Mouse (Mus musculus) megakaryocyte, embryonic 14.5 days (primary cell): ENCODE results near the gene Prmt9.

ENCODE experiments used
- FLI1 ChIP-seq: IDR thresholded peaks from 2 replicates; pipeline ENCODE4 v1.6.1; 2012; ENCODE audit warnings: low read length, inconsistent platforms, mixed read lengths
- GATA1 ChIP-seq: IDR thresholded peaks from 3 replicates; pipeline ENCODE4 v1.6.1; 2012; ENCODE audit warnings: mixed read lengths, low read length, inconsistent platforms, borderline replicate concordance

- TF ChIP-seq GATA1 (no peak), FLI1 (no peak)
Measured at GRCm38 (mm10) chr8:77543152-77543777, 5.9 kb upstream of the Prmt9 start.
